Mouse (Mus musculus): Measurements from ENCODE around the gene Lrrc38. TPM values are rescaled to one million over a fixed set of nuclear protein-coding genes. Genes with fewer than 3 reads are reported as not detected.
"Not testable (repeated sequence)": the region's sequence is repeated elsewhere in the genome, so short reads cannot be mapped to it uniquely, and the experiment has no call there.

Gene Lrrc38
- polyA plus RNA-seq, 1 experiment from 2014 or later, result not detected

DNA sequence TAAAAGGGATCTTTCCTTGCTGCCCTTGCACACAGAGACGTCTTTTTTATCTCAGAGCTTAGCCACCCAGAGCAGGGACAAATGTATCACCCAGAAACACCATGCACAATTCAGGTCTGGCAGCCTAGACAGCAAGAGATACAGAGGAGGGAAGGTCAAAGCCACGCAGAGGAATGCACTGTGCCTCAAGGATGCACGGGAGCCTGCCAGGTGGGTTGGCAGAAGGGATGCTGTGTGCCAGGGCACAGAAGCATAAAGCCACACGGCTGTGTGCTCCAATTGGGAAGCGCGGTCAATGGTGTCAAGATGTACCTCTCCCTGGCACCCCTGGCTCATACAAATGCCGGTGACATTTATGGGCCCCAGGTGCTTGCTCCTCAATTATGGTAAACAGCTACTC, 8.1 kb upstream of the Lrrc38 start:
- H3K27me3 ChIP-seq (replicated peaks; ENCODE audit: control insufficient read depth, insufficient read depth, low read length), result no peaks in the 10 kb centered on the region
- no peak overlapping the region for H3K4me2 ChIP-seq (ENCODE audit: low read length)
- no peak overlapping the region for H3K27ac ChIP-seq (ENCODE audit: low read depth, low read length)
- H3K4me1 ChIP-seq (ENCODE audit: control insufficient read depth, insufficient read depth, low read length), result no peaks in the 10 kb centered on the region
- H3K36me3 ChIP-seq (ENCODE audit: control insufficient read depth, insufficient read depth, low read length), result no peaks in the 10 kb centered on the region
- H3K4me3 ChIP-seq (ENCODE audit: low read depth, low read length), result no peak overlapping the region
- no peak overlapping the region for H3K9ac ChIP-seq (ENCODE audit: low read length)
- no peaks in the 10 kb centered on the region for H3K9me3 ChIP-seq (replicated peaks; ENCODE audit: control insufficient read depth, low read length)
- ATAC-seq (no peak), DNase-seq (ENCODE audit: low spot score) (no peak)
- 81% methylated on average over 7 of the region's 7 CpGs for WGBS

GRCm38 (mm10) chr4:143345491-143345890, 4.1 kb upstream of the Lrrc38 start:
- not testable (repeated sequence) for H3K27ac ChIP-seq (ENCODE audit: low read depth, low read length); H3K4me1 ChIP-seq (ENCODE audit: control insufficient read depth, insufficient read depth, low read length); H3K4me3 ChIP-seq (ENCODE audit: low read depth, low read length); H3K36me3 ChIP-seq (ENCODE audit: control insufficient read depth, insufficient read depth, low read length); H3K4me2 ChIP-seq (ENCODE audit: low read length); H3K9me3 ChIP-seq (replicated peaks; ENCODE audit: control insufficient read depth, low read length); ATAC-seq; H3K9ac ChIP-seq (ENCODE audit: low read length); DNase-seq (ENCODE audit: low spot score)
- WGBS, result 94% methylated on average over 5 of the region's 5 CpGs
- peaks cover 21% of the 10 kb centered on the region for H3K27me3 ChIP-seq (replicated peaks; ENCODE audit: control insufficient read depth, insufficient read depth, low read length)

DNA sequence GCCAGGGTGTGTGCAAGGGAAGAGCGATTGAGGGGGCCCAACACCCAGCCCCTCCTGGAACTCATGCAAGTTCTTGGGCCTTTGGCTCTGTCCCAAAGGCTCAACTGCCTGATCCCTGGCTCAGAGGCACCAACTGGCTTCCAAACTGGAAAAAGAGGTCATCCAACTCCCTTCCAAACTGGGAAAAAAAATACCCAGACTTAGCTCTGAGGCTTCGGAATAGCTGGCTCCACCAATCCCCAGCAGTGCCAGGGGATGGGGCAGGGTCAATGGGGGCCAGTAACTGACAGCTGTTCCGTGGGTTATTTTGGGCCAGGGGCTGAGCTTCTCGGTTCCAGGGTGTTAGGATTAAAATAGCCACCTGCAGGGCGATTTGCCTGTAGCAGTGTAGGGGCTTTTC, 879 bp upstream of the Lrrc38 start:
- no peaks in the 10 kb centered on the region for H3K36me3 ChIP-seq (ENCODE audit: control insufficient read depth, insufficient read depth, low read length)
- WGBS, result 27% methylated on average over 5 of the region's 5 CpGs
- peaks cover 37% of the 10 kb centered on the region for H3K27me3 ChIP-seq (replicated peaks; ENCODE audit: control insufficient read depth, insufficient read depth, low read length)
- H3K9me3 ChIP-seq (replicated peaks; ENCODE audit: control insufficient read depth, low read length), result no peaks in the 10 kb centered on the region
- H3K4me3 ChIP-seq (ENCODE audit: low read depth, low read length), result no peak overlapping the region
- no peak overlapping the region for H3K27ac ChIP-seq (ENCODE audit: low read depth, low read length)
- DNase-seq (ENCODE audit: low spot score) (no peak), ATAC-seq (no peak)
- no peak overlapping the region for H3K9ac ChIP-seq (ENCODE audit: low read length)
- no peak overlapping the region for H3K4me2 ChIP-seq (ENCODE audit: low read length)
- peaks cover 4% of the 10 kb centered on the region for H3K4me1 ChIP-seq (ENCODE audit: control insufficient read depth, insufficient read depth, low read length)

GRCm38 (mm10) chr4:143350047-143351015, 774 bp downstream of the Lrrc38 start:
- no peak overlapping the region for H3K27ac ChIP-seq (ENCODE audit: low read depth, low read length)
- ATAC-seq, result peak; percentile 40; the same call in 1 of the 2 replicates
- H3K9me3 ChIP-seq (replicated peaks; ENCODE audit: control insufficient read depth, low read length), result no peaks in the 10 kb centered on the region
- H3K4me3 ChIP-seq (ENCODE audit: low read depth, low read length), result peak overlapping the region; percentile 41
- peak overlapping the region; percentile 90 for H3K4me2 ChIP-seq (ENCODE audit: low read length)
- 2% methylated on average over 69 of the region's 72 CpGs for WGBS
- no peak for DNase-seq (ENCODE audit: low spot score)
- peaks cover 4% of the 10 kb centered on the region for H3K4me1 ChIP-seq (ENCODE audit: control insufficient read depth, insufficient read depth, low read length)
- H3K36me3 ChIP-seq (ENCODE audit: control insufficient read depth, insufficient read depth, low read length), result no peaks in the 10 kb centered on the region
- peak overlapping the region; percentile 58 for H3K9ac ChIP-seq (ENCODE audit: low read length)
- peaks cover 37% of the 10 kb centered on the region for H3K27me3 ChIP-seq (replicated peaks; ENCODE audit: control insufficient read depth, insufficient read depth, low read length)

GRCm38 (mm10) chr4:143352301-143352700, 2.7 kb downstream of the Lrrc38 start:
- H3K4me2 ChIP-seq (ENCODE audit: low read length), result no peak overlapping the region

GRCm38 (mm10) chr4:143361520-143361919, 12.0 kb downstream of the Lrrc38 start:
- Histone ChIP-seq H3K4me2 (ENCODE audit: low read length) (no peak overlapping the region), H3K4me3 (ENCODE audit: low read depth, low read length) (no peak overlapping the region), H3K27ac (ENCODE audit: low read depth, low read length) (no peak overlapping the region), H3K27me3 (replicated peaks; ENCODE audit: control insufficient read depth, insufficient read depth, low read length) (no peaks in the 10 kb centered on the region), H3K9me3 (replicated peaks; ENCODE audit: control insufficient read depth, low read length) (no peaks in the 10 kb centered on the region), H3K4me1 (ENCODE audit: control insufficient read depth, insufficient read depth, low read length) (no peaks in the 10 kb centered on the region), H3K9ac (ENCODE audit: low read length) (no peak overlapping the region), H3K36me3 (ENCODE audit: control insufficient read depth, insufficient read depth, low read length) (no peaks in the 10 kb centered on the region)
- no peak for DNase-seq (ENCODE audit: low spot score)
- WGBS, result 74% methylated on average over 10 of the region's 10 CpGs
- ATAC-seq, result no peak

More at GRCm38 (mm10) chr4:143352301-143352700, 2.7 kb downstream of the Lrrc38 start:
- H3K4me3 ChIP-seq (ENCODE audit: low read depth, low read length), result no peak overlapping the region
- peaks cover 4% of the 10 kb centered on the region for H3K4me1 ChIP-seq (ENCODE audit: control insufficient read depth, insufficient read depth, low read length)
- 67% methylated on average over 4 of the region's 4 CpGs for WGBS
- ATAC-seq (no peak), DNase-seq (ENCODE audit: low spot score) (no peak)
- no peaks in the 10 kb centered on the region for H3K36me3 ChIP-seq (ENCODE audit: control insufficient read depth, insufficient read depth, low read length)
- no peak overlapping the region for H3K9ac ChIP-seq (ENCODE audit: low read length)
- no peaks in the 10 kb centered on the region for H3K9me3 ChIP-seq (replicated peaks; ENCODE audit: control insufficient read depth, low read length)
- peaks cover 36% of the 10 kb centered on the region for H3K27me3 ChIP-seq (replicated peaks; ENCODE audit: control insufficient read depth, insufficient read depth, low read length)
- no peak overlapping the region for H3K27ac ChIP-seq (ENCODE audit: low read depth, low read length)

- no peak for ATAC-seq
- H3K27me3 ChIP-seq (replicated peaks; ENCODE audit: control insufficient read depth, insufficient read depth, low read length), result no peaks in the 10 kb centered on the region
- H3K9ac ChIP-seq (ENCODE audit: low read length), result no peak overlapping the region
- H3K36me3 ChIP-seq (ENCODE audit: control insufficient read depth, insufficient read depth, low read length), result no peaks in the 10 kb centered on the region
- H3K4me2 ChIP-seq (ENCODE audit: low read length), result no peak overlapping the region
- DNase-seq (ENCODE audit: low spot score), result peak; percentile 8
- no peaks in the 10 kb centered on the region for H3K4me1 ChIP-seq (ENCODE audit: control insufficient read depth, insufficient read depth, low read length)
- 20% methylated on average over 15 of the region's 15 CpGs for WGBS
- no peaks in the 10 kb centered on the region for H3K9me3 ChIP-seq (replicated peaks; ENCODE audit: control insufficient read depth, low read length)
- no peak overlapping the region for H3K4me3 ChIP-seq (ENCODE audit: low read depth, low read length)
- no peak overlapping the region for H3K27ac ChIP-seq (ENCODE audit: low read depth, low read length)
Observed at GRCm38 (mm10) chr4:143366415-143367041, 17.0 kb downstream of the Lrrc38 start.

- WGBS, result 41% methylated on average over 7 of the region's 7 CpGs
- Histone ChIP-seq H3K4me1 (ENCODE audit: control insufficient read depth, insufficient read depth, low read length) (no peaks in the 10 kb centered on the region), H3K27ac (ENCODE audit: low read depth, low read length) (no peak overlapping the region), H3K9me3 (replicated peaks; ENCODE audit: control insufficient read depth, low read length) (no peaks in the 10 kb centered on the region), H3K4me3 (ENCODE audit: low read depth, low read length) (no peak overlapping the region), H3K9ac (ENCODE audit: low read length) (no peak overlapping the region), H3K36me3 (ENCODE audit: control insufficient read depth, insufficient read depth, low read length) (no peaks in the 10 kb centered on the region), H3K27me3 (replicated peaks; ENCODE audit: control insufficient read depth, insufficient read depth, low read length) (no peaks in the 10 kb centered on the region), H3K4me2 (ENCODE audit: low read length) (no peak overlapping the region)
- peak; percentile 16; the same call in 1 of the 2 replicates for ATAC-seq
- DNase-seq (ENCODE audit: low spot score), result peak; percentile 12
Observed at GRCm38 (mm10) chr4:143379480-143379879, 29.9 kb downstream of the Lrrc38 start.
